Mouse (Mus musculus) thymus, adult 2 months (tissue): ENCODE data around the gene Pcyt1a.

Experiments
- CTCF ChIP-seq: fragments of 200-500 bp; IDR thresholded peaks from 2 replicates; pipeline ENCODE4 v1.5.1; 2012; ENCODE audit warnings: mild to moderate bottlenecking, control low read depth, low read length, moderate library complexity, borderline replicate concordance; ENCODE audit not compliant: control insufficient read depth, poor library complexity, insufficient read depth; ENCODE audit errors: extremely low read depth
- POLR2A ChIP-seq: fragments of 200-500 bp; IDR thresholded peaks from 2 replicates; pipeline ENCODE4 v1.6.1; 2012; ENCODE audit warnings: mild to moderate bottlenecking, low read length, control low read depth, moderate library complexity; ENCODE audit not compliant: control insufficient read depth, poor library complexity, insufficient read depth; ENCODE audit errors: extremely low read depth

DNA sequence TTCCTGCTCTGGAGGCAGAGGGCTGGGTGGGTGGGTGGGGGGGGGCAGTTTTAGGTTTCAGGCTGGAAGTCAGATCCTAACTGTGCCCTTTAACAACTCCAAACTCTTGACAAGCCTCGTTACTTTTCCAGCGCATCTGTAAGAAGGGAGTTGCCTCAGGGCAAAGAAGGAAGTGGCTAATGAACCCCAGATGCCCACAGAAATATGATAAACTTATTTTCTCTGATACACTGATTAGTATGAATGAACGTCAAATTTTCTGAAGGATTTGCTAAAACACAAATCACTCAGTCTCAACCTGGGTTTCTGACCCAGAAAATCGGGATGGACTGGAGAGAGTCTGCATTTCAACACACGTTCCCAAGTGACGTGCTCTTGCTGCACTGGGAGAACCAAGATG is 24.1 kb upstream of the Pcyt1a start:
- TF ChIP-seq POLR2A (no peak), CTCF (no peak)
